Mouse (Mus musculus) common myeloid progenitor, adult 5-6 weeks (primary cell): ENCODE data around the gene Wdr37. TPM values are rescaled to one million over a fixed set of nuclear protein-coding genes. Genes with fewer than 3 reads are reported as not detected.
"Not testable (repeated sequence)": the region's sequence is repeated elsewhere in the genome, so short reads cannot be mapped to it uniquely, and the experiment has no call there.

Experiments used
- ATAC-seq: replicated peaks from 2 replicates; pipeline ENCODE4 v1.8.0; 2016; ENCODE audit warnings: low read depth, mild to moderate bottlenecking, moderate TSS enrichment, inconsistent platforms; ENCODE audit not compliant: poor library complexity, severe bottlenecking
- total RNA-seq: library from RNA; stranded (forward); fragments of 200-1000, 187-1606 nt; gene quantifications from 2 replicates; pipeline ENCODE4 v1.2.3, GENCODE M21; 2017

The Wdr37 gene
- total RNA-seq, result 25.0 and 29.4 TPM in 2 replicates

GRCm38 (mm10) chr13:8871314-8871962 lies at the start of gene Wdr37:
Gene Wdr37, minus strand, starts transcription at chr13:8871909.
- peak; percentile 19; the same call in 1 of the 2 replicates for ATAC-seq

- ATAC-seq, result not testable (repeated sequence)
Observed at GRCm38 (mm10) chr13:8913890-8914289, 42.2 kb upstream of the Wdr37 start.

DNA sequence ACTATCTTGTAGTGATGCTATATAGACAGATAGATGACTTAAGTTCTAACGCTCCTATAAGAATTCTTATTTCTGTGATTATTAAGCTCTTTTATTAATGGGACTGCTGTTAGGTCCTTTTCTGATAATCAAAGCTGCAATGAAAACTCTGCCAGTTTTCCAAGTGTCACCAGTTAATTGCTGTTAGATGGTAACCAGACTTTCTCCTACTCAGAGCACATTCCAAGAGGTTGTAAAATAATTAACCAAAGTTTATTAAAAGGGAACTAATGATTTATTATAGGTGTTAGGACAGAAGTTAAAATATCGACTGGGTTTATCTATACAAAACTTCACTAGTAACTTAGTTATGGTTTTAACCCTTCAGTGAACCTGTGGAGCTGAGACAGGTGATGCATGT lies 34.3 kb upstream of the Wdr37 start:
- not testable (repeated sequence) for ATAC-seq

GRCm38 (mm10) chr13:8888603-8889002 lies 16.9 kb upstream of the Wdr37 start:
- no peak for ATAC-seq

- ATAC-seq, result no peak
Observed at GRCm38 (mm10) chr13:8886185-8886560, 14.5 kb upstream of the Wdr37 start.

DNA sequence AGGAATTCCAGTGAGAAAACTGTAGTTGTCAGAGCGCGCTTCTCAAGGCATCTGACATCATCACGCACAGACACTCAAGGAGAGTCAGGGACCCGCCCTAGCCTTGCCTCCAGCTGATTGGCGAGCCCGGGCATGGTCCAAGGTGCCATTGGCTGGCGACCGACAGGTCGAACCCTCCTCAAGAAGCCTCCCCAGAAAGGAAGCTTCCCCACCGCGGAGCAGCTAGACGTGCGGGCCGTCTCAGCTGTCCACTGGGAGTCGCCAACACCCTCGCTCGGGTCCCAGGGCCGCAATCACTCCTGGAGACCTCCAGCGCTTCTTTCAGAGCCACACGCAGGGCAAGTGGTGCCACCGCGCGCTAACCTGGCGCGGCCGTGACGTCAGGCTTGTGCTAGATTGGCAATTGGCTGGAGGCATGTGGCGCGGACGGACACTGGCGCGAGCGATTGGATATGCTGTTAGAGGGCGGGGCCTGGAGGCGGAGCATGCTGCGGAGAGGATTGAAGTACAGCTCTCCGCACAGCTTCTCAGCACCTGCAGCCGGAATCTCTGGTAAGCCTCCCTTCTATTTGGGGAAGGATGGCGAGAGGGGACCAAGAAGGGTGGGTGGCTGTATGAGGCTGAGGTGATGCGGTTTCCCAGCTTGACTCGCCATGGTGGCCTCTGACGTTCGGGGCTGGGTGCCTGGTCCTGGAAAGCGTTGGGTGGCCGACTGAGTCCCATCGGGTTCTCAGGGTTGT lies 13.9 kb upstream of the Wdr37 start, which contains the start of gene Idi1:
Gene Idi1 (plus strand): TSS at position 57 of the 740 bp plus-strand sequence.
- peak; percentile 94 for ATAC-seq

GRCm38 (mm10) chr13:8883870-8884269 lies 12.2 kb upstream of the Wdr37 start:
- not testable (repeated sequence) for ATAC-seq

DNA sequence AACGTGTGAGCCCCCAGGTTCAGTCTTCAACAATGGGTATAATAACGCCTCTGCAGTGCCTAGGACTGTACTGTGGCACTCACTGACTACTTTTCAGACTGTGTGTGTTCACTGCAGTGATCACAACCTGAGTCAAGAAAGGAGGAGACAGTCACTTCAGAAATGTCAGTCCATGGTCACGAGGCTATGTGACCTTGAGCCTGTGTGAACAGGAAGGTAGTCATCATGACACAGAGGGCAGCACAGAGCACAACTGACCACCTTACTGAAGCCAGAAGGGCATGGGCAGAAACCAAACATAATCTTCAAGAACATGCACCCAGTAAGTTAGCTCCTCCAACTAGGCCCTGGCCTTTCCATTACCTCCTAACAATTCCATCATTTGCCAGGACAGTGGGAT lies 9.9 kb upstream of the Wdr37 start:
- ATAC-seq, result no peak

- ATAC-seq, result no peak
Observed at GRCm38 (mm10) chr13:8873776-8874175, 2.1 kb upstream of the Wdr37 start.

DNA sequence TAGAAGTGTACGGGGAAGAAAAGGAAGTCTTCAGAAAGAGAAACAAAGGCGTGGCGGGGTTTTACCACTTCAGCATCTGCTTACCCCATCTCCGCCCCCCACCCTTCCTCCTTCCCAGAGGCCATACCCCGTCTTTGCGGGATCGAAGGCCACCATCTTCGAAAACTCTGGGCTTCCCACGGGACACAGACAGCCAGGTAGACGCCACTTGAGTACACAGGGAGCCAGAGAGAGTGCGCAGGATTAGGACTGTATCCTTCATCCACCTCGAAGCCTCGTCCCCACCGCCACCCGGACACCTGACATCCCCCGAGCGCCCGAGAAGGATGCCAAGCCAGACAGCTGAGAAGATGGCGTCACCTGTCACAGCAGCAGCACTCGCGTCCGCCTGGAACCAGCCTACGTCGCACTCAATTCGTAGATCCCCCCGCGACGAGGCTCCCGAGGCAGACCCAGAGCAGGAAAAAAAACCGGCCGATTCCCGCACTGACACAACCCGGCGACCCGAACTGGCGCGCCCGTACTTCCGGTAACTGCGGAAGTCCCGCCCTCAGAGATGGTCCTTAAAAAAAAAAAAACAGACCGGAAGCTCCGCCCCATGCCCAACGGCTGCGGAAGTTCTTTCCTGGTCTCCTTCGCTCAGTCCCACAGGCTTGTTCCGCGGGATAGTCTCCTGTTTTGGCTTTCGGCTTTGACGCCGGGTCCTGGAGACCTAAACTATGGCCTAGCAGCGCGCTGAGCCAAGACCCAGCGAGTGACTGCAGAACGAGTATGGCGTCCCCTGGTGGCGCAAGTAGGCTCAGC lies 997 bp downstream of the Wdr37 start:
- peak; percentile 83 for ATAC-seq

DNA sequence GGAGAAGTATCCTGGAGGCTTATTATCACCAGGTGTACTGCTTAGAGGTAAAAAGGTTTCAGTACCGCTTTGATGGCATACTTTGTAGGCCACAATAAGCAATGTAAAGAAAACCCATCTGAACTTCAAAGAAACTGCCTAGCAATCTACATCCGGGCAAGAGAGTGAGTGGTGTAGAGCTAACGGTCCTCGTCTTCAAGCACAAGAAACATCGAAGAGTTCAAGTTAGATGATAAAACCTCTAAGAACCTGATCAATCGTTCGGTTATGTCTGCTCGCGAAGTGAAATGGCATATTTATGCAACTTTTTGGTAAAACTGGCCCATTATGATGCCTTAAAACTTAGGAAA lies 1.6 kb downstream of the Wdr37 start:
- ATAC-seq, result no peak

- no peak for ATAC-seq
Observed at GRCm38 (mm10) chr13:8869578-8870157, 2.0 kb downstream of the Wdr37 start.

DNA sequence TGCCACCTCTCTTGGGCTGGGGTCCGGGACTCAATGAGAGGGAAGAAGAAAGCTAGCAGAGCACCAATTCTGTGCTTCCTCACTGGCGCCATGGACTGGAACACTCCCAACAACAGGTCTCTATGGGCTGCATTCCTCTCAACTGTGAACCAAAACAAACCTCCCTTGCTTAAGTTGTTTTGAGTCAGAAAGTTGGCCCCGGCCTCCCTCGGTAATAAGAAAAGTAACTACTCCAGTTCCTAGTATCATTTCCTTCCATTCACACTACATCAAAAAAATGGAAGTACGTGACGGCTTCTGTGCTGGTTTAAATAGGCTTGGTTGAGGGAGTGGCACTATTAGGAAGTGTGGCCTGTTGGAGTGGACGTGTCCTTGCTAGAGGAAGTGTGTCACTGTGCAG lies 5.1 kb downstream of the Wdr37 start:
- ATAC-seq, result no peak

DNA sequence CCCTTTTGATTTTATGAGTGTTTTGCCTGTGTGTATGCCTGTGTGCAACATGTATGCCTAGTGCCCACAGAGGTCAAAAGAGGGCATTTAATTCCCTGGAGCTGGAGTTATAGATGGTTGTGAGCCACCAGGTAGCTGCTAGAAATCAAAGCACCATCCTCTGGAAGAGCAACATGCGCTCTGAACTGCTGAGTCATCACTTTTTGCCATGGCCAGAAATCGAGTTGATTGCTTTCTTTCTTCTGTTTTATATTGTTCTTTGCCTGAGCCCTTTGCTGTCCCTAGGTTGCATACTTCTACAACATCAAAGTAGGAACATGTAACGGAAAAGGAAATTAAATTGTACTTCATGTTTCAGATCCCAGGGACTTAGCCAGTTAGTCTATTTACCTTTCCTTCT lies 6.7 kb downstream of the Wdr37 start:
- ATAC-seq, result no peak

- ATAC-seq, result no peak
Observed at GRCm38 (mm10) chr13:8860861-8861260, 10.8 kb downstream of the Wdr37 start.

GRCm38 (mm10) chr13:8858453-8858852 lies 13.3 kb downstream of the Wdr37 start:
- ATAC-seq, result no peak

DNA sequence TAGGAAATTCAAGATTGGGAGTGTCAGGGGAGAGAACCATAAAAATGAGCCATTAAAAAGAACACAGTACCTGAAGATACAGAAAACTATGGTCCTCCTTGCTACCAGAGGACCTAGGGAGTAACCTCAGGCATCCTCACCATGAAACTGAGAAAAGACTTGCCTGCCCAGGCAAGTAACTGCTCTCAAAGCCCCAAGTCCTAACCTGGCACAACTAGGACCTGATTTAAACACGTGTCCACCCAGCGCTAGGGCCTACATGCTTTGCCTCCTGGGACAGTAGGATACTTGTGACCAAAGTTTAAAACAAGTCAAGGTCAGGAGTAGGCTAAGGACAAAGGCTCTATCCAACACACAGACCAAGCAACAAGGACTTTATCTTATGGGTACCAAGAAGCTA lies 16.9 kb downstream of the Wdr37 start:
- ATAC-seq, result no peak

DNA sequence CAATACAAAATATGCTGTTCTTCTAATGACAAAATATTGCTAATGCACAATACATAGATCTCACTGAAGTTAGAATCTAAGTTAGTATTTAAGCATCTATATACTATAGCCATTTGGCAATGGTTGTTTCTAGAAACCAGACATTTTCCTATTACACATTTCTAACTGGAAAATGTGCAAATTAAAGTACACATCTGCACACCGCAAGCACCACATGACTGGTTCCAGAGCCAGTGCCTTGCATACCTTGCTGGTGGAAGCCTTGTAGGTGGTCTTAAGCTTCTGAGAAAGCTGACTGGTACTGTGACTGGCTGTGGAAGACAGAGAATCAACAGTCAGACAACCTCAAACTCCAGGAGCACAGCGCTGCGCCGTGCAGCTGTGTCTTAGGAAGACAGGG lies 18.3 kb downstream of the Wdr37 start:
- no peak for ATAC-seq

GRCm38 (mm10) chr13:8849311-8849710 lies 22.4 kb downstream of the Wdr37 start:
- 0 out of 2 replicates have a peak, but pooled peaks have one; percentile 39 for ATAC-seq

DNA sequence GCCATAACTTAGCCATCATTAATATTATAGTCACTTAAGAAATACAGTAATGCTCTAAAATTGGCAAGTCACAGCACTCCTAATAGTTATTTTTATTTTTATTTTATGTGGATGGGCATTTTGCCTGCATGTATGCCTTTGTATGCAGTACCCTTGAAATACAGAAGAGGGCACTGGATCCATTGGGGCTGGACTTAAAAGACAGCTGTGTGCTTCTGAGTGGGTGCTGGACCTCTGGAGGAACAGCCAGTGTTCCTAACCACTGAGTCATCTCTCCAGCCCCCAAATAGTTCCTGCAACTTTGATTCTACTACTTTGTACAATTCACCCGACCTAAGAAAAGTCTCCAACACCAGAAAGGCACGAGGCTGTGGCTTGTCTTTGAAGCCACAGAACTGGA lies 24.0 kb downstream of the Wdr37 start:
- peak; percentile 98 for ATAC-seq

DNA sequence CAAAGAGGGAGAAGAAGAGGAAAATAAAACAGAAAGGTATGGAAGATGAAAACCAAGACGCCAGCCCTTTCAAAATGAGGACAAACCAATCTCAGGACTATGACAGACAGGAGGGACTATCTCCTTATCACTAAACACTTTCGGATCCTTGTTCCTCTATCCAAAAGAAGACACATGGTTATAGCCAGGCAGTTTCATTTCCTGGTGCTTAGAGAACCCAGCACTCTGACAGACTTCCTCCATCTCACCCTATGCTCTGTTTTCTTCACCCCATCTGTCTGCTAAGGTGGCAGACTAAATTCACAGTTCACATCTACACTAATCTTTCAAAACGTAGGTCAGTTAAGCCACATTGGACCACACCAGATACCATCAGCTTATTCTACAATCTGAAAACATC lies 29.4 kb downstream of the Wdr37 start:
- peak; percentile 85 for ATAC-seq
